Mouse (Mus musculus): ENCODE results near the gene Map2k5.

Map2k5 gene

GRCm38 (mm10) chr9:63124512-63124911 is 253.2 kb downstream of the Map2k5 start:
- DNase-seq (ENCODE audit: low spot score), result no peak

- DNase-seq (ENCODE audit: low spot score), result peak; percentile 93
Observed at GRCm38 (mm10) chr9:63123451-63124438, 254.0 kb downstream of the Map2k5 start.

- DNase-seq (ENCODE audit: low spot score), result no peak
Observed at GRCm38 (mm10) chr9:63122161-63122833, 255.4 kb downstream of the Map2k5 start.

GRCm38 (mm10) chr9:63118385-63118784 is 259.3 kb downstream of the Map2k5 start:
- DNase-seq (ENCODE audit: low spot score), result no peak
